Mouse (Mus musculus) forebrain, embryonic 16.5 days (tissue): ENCODE measurements around the gene 1700056E22Rik. TPM values are rescaled to one million over a fixed set of nuclear protein-coding genes. Genes with fewer than 3 reads are reported as not detected.

Experiments used
- ATAC-seq: fragments of 200-750 bp; cut with Nextera tagmentation; 2 replicates; pipeline ENCODE4 v1.8.0; 2017; ENCODE audit warnings: mild to moderate bottlenecking, moderate library complexity
- H3K27ac ChIP-seq: fragments of 300-500 bp; sonication (generic); 2 replicates; pipeline ENCODE4 v1.5.1; 2014; ENCODE audit warnings: low read length, control low read depth
- H3K27me3 ChIP-seq: fragments of 300-500 bp; sonication (generic); replicated peaks from 2 replicates; pipeline ENCODE4 v1.6.1; 2014; ENCODE audit warnings: low read length; ENCODE audit not compliant: control insufficient read depth, insufficient read depth
- H3K36me3 ChIP-seq: fragments of 300-500 bp; sonication (generic); 2 replicates; pipeline ENCODE4 v1.6.1; 2014; ENCODE audit not compliant: control insufficient read depth, insufficient read depth
- H3K4me1 ChIP-seq: fragments of 300-500 bp; sonication (generic); replicated peaks from 2 replicates; pipeline ENCODE4 v1.6.1; 2014; ENCODE audit warnings: low read length; ENCODE audit not compliant: control insufficient read depth, insufficient read depth
- H3K4me2 ChIP-seq: fragments of 300-500 bp; sonication (generic); 2 replicates; pipeline ENCODE4 v1.6.1; 2014; ENCODE audit warnings: mild to moderate bottlenecking, low read length, control low read depth
- H3K4me3 ChIP-seq: fragments of 300-500 bp; sonication (generic); replicated peaks from 2 replicates; pipeline ENCODE4 v1.5.1; 2014; ENCODE audit warnings: mild to moderate bottlenecking, low read length, control low read depth
- H3K9ac ChIP-seq: fragments of 300-500 bp; sonication (generic); replicated peaks from 2 replicates; pipeline ENCODE4 v1.6.1; 2014; ENCODE audit warnings: low read depth, low read length, control low read depth
- H3K9me3 ChIP-seq: fragments of 300-500 bp; sonication (generic); 2 replicates; pipeline ENCODE4 v1.6.1; 2016; ENCODE audit warnings: low read length; ENCODE audit not compliant: control insufficient read depth
- WGBS: fragments of 180-500 bp; shearing (Covaris S2); extraction: QIAGEN DNeasy Blood & Tissue Kit; methylation state at CpG from one replicate; pipeline ENCODE4 v1.1.7; 2014; 5-methylcytosine and 5-hydroxymethylcytosine counted together
- polyA plus RNA-seq: library from polyadenylated mRNA; unstranded; fragments of >200 nt; fragmentation: Nextera tagmentation; extraction: Ambion mirVana; gene quantifications from 2 replicates; pipeline ENCODE4 v1.2.1, GENCODE M21; 2015

Gene 1700056E22Rik
- polyA plus RNA-seq, 1 experiment from 2014 or later, result 0.73 TPM

DNA sequence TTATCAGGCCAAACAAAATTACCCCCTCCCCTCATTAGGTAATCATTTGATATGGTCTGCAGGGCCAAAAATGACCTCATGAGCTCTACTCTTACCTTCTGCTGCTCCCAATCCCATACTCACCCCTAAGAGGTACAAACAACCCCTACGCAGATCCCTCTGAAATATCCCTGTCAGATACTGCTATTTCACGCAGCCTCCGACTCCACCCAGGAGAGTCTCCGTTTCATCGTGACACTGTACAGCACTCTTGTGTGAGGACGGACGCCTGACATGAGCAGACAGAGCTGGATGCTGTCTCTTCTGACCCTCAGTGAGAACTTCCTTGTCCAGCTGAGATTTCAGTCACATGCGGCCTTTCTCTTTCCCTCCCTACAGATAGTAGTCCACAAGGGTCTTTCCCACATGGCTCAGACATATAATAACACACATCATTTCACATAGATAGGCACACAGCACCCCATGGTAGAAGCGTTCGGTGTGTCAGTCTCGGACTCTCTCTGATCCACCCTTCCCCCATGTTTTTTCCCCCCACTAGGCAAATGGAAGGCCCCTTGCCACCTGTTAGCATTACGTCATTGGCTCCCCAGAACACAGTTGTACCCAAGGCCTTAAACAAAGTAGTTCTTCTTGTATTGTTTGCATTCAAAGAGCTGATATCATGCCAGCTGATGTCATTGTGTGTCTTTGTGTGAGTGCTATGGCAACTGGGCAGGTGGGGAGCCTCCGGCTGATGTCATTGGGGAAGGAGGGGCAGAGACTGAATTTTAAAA, 31.7 kb upstream of the 1700056E22Rik start:
- peak overlapping the region; percentile 20 for H3K4me2 ChIP-seq
- H3K9ac ChIP-seq, result no peak overlapping the region
- no peak overlapping the region for H3K4me3 ChIP-seq
- 28% methylated on average over 13 of the region's 13 CpGs for WGBS
- no peaks in the 10 kb centered on the region for H3K36me3 ChIP-seq
- H3K9me3 ChIP-seq, result no peaks in the 10 kb centered on the region
- H3K27ac ChIP-seq, result peak overlapping the region; percentile 78
- ATAC-seq, result peak; percentile 91
- H3K27me3 ChIP-seq, result no peaks in the 10 kb centered on the region
- H3K4me1 ChIP-seq, result peaks cover 19% of the 10 kb centered on the region

GRCm38 (mm10) chr1:184064306-184064705, 30.2 kb upstream of the 1700056E22Rik start:
- Histone ChIP-seq H3K4me3 (no peak overlapping the region), H3K4me2 (no peak overlapping the region), H3K27me3 (no peaks in the 10 kb centered on the region), H3K27ac (no peak overlapping the region), H3K9ac (no peak overlapping the region), H3K36me3 (no peaks in the 10 kb centered on the region), H3K4me1 (peaks cover 19% of the 10 kb centered on the region), H3K9me3 (no peaks in the 10 kb centered on the region)
- 77% methylated on average over 7 of the region's 7 CpGs for WGBS
- no peak for ATAC-seq

GRCm38 (mm10) chr1:184061901-184062300, 27.8 kb upstream of the 1700056E22Rik start:
- H3K4me2 ChIP-seq, result no peak overlapping the region
- H3K36me3 ChIP-seq, result no peaks in the 10 kb centered on the region
- H3K4me1 ChIP-seq, result peaks cover 16% of the 10 kb centered on the region
- no peak overlapping the region for H3K9ac ChIP-seq
- no peak overlapping the region for H3K27ac ChIP-seq
- 87% methylated on average over 1 of the region's 1 CpGs for WGBS
- no peak for ATAC-seq
- no peaks in the 10 kb centered on the region for H3K9me3 ChIP-seq
- no peaks in the 10 kb centered on the region for H3K27me3 ChIP-seq
- H3K4me3 ChIP-seq, result no peak overlapping the region

DNA sequence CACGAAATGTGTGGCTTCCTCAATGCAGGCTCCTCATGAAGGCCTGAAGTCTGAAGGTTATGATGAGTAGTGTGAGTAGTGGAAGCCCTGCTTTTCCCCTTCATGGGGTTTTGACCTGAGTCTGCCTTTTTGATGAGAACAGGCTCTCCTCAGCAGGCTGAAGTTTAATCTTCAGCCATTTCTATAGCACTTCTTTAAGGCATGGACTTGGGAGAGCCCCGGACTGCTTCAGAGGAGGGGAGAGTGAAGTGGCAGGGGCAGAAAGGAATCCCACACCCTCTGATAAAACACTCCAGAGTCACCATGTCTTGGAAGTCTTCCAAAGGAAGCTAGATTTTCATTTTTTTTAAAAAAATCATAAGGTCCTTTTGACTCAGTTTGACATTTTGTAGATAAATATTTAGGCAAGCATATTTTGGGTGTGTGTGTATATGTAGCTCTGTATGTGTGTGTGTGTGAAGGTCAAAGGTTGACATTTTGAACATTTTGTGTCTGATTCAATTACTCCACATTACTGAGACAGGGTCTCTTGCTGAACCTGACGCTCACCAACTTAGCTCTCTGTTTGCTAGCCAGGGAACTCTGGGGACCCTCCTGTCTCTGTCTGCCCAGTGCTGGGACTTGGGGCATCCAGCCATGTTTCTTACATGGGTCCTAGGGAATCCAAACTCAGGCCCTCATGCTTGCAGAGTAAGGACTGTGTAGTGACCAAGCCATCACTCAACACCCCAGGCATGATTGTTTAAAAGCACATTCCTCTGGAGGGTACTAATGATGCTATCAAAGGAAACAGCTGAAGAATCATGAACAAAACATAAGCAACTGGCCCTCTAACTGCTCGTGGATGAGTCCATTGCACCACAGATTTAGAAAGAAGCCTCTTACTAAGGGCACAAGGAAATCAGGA, 27.0 kb upstream of the 1700056E22Rik start:
- H3K9me3 ChIP-seq, result no peaks in the 10 kb centered on the region
- H3K4me3 ChIP-seq, result no peak overlapping the region
- peaks cover 8% of the 10 kb centered on the region for H3K4me1 ChIP-seq
- 66% methylated on average over 4 of the region's 4 CpGs for WGBS
- no peak overlapping the region for H3K9ac ChIP-seq
- H3K27me3 ChIP-seq, result no peaks in the 10 kb centered on the region
- no peak overlapping the region for H3K27ac ChIP-seq
- ATAC-seq, result no peak
- no peak overlapping the region for H3K4me2 ChIP-seq
- no peaks in the 10 kb centered on the region for H3K36me3 ChIP-seq

DNA sequence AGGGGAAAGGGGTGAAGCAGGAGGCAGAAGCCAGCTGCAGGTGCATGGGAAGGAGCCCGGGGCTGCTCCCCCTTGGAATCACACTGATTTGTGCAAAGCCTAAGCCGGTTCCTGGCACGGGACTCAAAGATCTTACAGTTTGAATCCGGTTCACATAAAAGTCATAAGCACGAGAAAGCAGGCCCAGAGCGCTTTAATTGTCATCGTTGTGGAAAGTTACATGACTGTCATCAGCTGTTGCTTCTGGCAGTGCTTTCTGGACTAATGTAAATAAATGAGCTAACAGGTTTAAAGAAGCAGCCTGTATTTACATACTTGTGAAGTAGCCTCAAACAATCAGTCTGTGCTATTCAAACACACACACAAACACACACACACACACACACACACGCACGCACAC, 26.3 kb upstream of the 1700056E22Rik start:
- no peak overlapping the region for H3K9ac ChIP-seq
- ATAC-seq, result no peak
- no peaks in the 10 kb centered on the region for H3K27me3 ChIP-seq
- H3K4me2 ChIP-seq, result no peak overlapping the region
- H3K9me3 ChIP-seq, result no peaks in the 10 kb centered on the region
- no peak overlapping the region for H3K4me3 ChIP-seq
- H3K36me3 ChIP-seq, result no peaks in the 10 kb centered on the region
- WGBS, result 39% methylated on average over 9 of the region's 9 CpGs
- peaks cover under 1% of the 10 kb centered on the region for H3K4me1 ChIP-seq
- H3K27ac ChIP-seq, result no peak overlapping the region

DNA sequence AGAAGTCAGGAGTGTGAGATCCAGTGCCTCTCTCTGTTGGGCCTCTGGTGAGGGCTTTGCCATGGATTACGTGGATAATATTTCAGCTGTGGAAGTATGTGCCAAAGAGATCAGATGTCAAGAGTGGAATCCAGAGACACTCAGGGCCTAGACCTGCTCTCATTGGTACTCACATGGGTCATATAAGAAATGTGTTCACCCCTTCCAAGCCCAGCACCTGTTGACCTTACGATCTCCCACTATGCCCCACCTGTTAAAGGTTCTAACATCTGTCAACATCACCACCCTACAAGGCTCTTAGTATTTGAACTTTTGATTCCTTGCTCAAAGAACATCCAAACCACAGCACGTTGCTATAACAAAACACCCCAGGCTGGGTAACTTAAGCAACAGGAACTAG, 25.7 kb upstream of the 1700056E22Rik start:
- 86% methylated on average over 3 of the region's 3 CpGs for WGBS
- Histone ChIP-seq H3K9ac (no peak overlapping the region), H3K4me1 (no peaks in the 10 kb centered on the region), H3K36me3 (no peaks in the 10 kb centered on the region), H3K4me3 (no peak overlapping the region), H3K4me2 (no peak overlapping the region), H3K9me3 (no peaks in the 10 kb centered on the region), H3K27me3 (no peaks in the 10 kb centered on the region), H3K27ac (no peak overlapping the region)
- ATAC-seq, result no peak

GRCm38 (mm10) chr1:184058206-184058605, 24.1 kb upstream of the 1700056E22Rik start:
- no peaks in the 10 kb centered on the region for H3K27me3 ChIP-seq
- no peaks in the 10 kb centered on the region for H3K4me1 ChIP-seq
- ATAC-seq, result no peak
- H3K9me3 ChIP-seq, result no peaks in the 10 kb centered on the region
- H3K4me3 ChIP-seq, result no peak overlapping the region
- WGBS, result 87% methylated on average over 8 of the region's 8 CpGs
- H3K9ac ChIP-seq, result no peak overlapping the region
- no peak overlapping the region for H3K27ac ChIP-seq
- H3K36me3 ChIP-seq, result no peaks in the 10 kb centered on the region
- no peak overlapping the region for H3K4me2 ChIP-seq

DNA sequence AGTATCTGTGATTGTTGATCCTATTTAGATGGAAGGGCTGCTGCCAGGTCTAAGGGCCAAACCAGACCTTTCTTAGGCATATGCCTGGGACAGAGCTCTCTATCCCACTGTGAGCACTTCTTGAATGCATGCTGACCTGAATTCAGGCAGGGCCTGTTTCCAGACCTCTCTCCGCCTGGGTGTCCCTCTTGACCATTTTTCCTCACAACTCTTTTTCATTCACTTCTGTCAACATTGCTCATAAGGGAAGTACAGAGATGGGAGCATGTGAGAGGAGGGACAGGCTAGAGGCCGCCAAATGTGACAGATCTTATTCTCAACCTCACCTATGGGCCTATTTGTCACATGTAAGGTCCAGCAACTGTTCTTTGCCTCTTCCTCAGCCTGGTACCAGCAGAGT, 20.1 kb upstream of the 1700056E22Rik start:
- H3K36me3 ChIP-seq, result no peaks in the 10 kb centered on the region
- ATAC-seq, result no peak
- H3K9ac ChIP-seq, result no peak overlapping the region
- WGBS, result 92% methylated on average over 2 of the region's 2 CpGs
- H3K4me2 ChIP-seq, result no peak overlapping the region
- H3K4me3 ChIP-seq, result no peak overlapping the region
- no peaks in the 10 kb centered on the region for H3K9me3 ChIP-seq
- H3K27ac ChIP-seq, result no peak overlapping the region
- H3K27me3 ChIP-seq, result no peaks in the 10 kb centered on the region
- peaks cover 5% of the 10 kb centered on the region; the same call in 1 of the 2 replicates for H3K4me1 ChIP-seq

DNA sequence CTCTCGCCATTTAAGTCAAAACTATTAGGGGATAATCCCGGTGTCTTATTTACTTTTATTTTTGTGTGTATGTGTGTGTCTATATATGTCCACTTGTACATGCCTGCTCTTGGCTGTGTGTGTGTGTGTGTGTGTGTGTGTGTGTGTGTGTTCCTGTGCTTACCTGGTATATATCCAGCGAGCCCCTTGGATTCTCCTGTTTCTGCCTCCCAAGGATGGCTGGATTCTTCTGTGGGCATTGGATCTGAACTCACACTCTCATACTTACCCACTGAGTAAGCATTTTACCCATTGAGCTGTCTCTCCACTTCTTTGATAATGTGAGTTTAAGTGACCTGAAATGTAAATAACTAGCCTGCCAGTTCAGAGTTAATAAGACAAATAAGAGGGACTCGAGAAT, 19.6 kb upstream of the 1700056E22Rik start:
- no peak overlapping the region for H3K9ac ChIP-seq
- WGBS, result 76% methylated on average over 4 of the region's 4 CpGs
- no peak overlapping the region for H3K27ac ChIP-seq
- H3K27me3 ChIP-seq, result no peaks in the 10 kb centered on the region
- no peak overlapping the region for H3K4me3 ChIP-seq
- peaks cover 5% of the 10 kb centered on the region; the same call in 1 of the 2 replicates for H3K4me1 ChIP-seq
- no peak overlapping the region for H3K4me2 ChIP-seq
- H3K36me3 ChIP-seq, result no peaks in the 10 kb centered on the region
- H3K9me3 ChIP-seq, result no peaks in the 10 kb centered on the region
- no peak for ATAC-seq
